Mouse (Mus musculus) stomach, embryonic 15.5 days (tissue): ENCODE measurements around the gene Xrcc4. TPM values are rescaled to one million over a fixed set of nuclear protein-coding genes. Genes with fewer than 3 reads are reported as not detected.

Experiments
- ATAC-seq: fragments of 200-750 bp; cut with Nextera tagmentation; 2 replicates; pipeline ENCODE4 v1.8.0; 2017; ENCODE audit warnings: low read depth, moderate number of reproducible peaks, moderate TSS enrichment; ENCODE audit not compliant: insufficient read depth, low FRiP score
- H3K27ac ChIP-seq: fragments of 300-500 bp; sonication (generic); 2 replicates; pipeline ENCODE4 v1.5.1; 2015; ENCODE audit warnings: mild to moderate bottlenecking, inconsistent platforms
- H3K27me3 ChIP-seq: fragments of 300-500 bp; sonication (generic); replicated peaks from 2 replicates; pipeline ENCODE4 v1.6.1; 2015; ENCODE audit warnings: inconsistent platforms
- H3K36me3 ChIP-seq: fragments of 300-500 bp; sonication (generic); 2 replicates; pipeline ENCODE4 v1.6.1; 2015; ENCODE audit warnings: inconsistent platforms
- H3K4me1 ChIP-seq: fragments of 300-500 bp; sonication (generic); 2 replicates; pipeline ENCODE4 v1.6.1; 2015; ENCODE audit warnings: inconsistent platforms
- H3K4me2 ChIP-seq: fragments of 300-500 bp; sonication (generic); 2 replicates; pipeline ENCODE4 v1.6.1; 2015; ENCODE audit warnings: mild to moderate bottlenecking, inconsistent platforms
- H3K4me3 ChIP-seq: fragments of 300-500 bp; sonication (generic); replicated peaks from 2 replicates; pipeline ENCODE4 v1.5.1; 2015; ENCODE audit warnings: inconsistent platforms
- H3K9ac ChIP-seq: fragments of 300-500 bp; sonication (generic); 2 replicates; pipeline ENCODE4 v1.6.1; 2015; ENCODE audit warnings: inconsistent platforms
- H3K9me3 ChIP-seq: fragments of 300-500 bp; sonication (generic); 2 replicates; pipeline ENCODE4 v1.6.1; 2016; ENCODE audit warnings: inconsistent platforms
- WGBS: fragments of 180-500 bp; shearing (Covaris S2); methylation state at CpG from one replicate; pipeline ENCODE4 v1.1.7; 2015; 5-methylcytosine and 5-hydroxymethylcytosine counted together
- polyA plus RNA-seq: library from polyadenylated mRNA; unstranded; fragments of >200 nt; fragmentation: Nextera tagmentation; extraction: Ambion mirVana; gene quantifications from 2 replicates; pipeline ENCODE4 v1.2.1, GENCODE M21; 2015

Gene Xrcc4
- polyA plus RNA-seq, 1 experiment from 2014 or later = 11.1 TPM

DNA sequence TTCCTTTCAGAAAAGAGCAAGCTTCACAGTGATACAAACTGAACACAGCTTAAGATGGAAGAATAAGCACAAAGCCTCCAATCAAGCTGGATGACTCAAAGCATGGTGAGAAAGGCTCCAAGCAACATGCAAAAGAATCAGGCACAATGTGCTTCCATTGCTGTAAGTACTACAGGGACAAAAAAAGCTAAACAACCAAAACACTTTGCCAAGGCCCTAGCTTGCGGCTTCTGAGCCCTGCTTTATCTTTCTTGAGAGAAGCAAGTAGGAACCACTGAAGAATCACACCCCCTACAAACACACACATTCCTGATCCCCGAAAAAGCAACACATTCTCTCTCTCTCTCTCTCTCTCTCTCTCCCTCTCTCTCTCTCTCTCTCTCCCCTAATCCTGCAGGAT lies 56.9 kb downstream of the Xrcc4 start:
- H3K4me2 ChIP-seq = no peak overlapping the region
- WGBS = 43% methylated on average over 2 of the region's 2 CpGs
- H3K36me3 ChIP-seq = no peaks in the 10 kb centered on the region
- no peak for ATAC-seq
- no peak overlapping the region for H3K27ac ChIP-seq
- no peaks in the 10 kb centered on the region for H3K4me1 ChIP-seq
- no peaks in the 10 kb centered on the region for H3K9me3 ChIP-seq
- no peak overlapping the region for H3K4me3 ChIP-seq
- H3K9ac ChIP-seq = no peak overlapping the region
- no peaks in the 10 kb centered on the region for H3K27me3 ChIP-seq

GRCm38 (mm10) chr13:90030911-90031310 lies 58.5 kb downstream of the Xrcc4 start:
- Histone ChIP-seq H3K27me3 (no peaks in the 10 kb centered on the region), H3K9me3 (no peaks in the 10 kb centered on the region), H3K27ac (no peak overlapping the region), H3K4me2 (no peak overlapping the region), H3K4me3 (no peak overlapping the region), H3K9ac (no peak overlapping the region), H3K4me1 (no peaks in the 10 kb centered on the region), H3K36me3 (no peaks in the 10 kb centered on the region)
- WGBS = 57% methylated on average over 3 of the region's 3 CpGs
- no peak for ATAC-seq

GRCm38 (mm10) chr13:90012620-90013019 lies 76.8 kb downstream of the Xrcc4 start:
- Histone ChIP-seq H3K4me1 (no peaks in the 10 kb centered on the region), H3K9ac (no peak overlapping the region), H3K27ac (no peak overlapping the region), H3K9me3 (no peaks in the 10 kb centered on the region), H3K36me3 (no peaks in the 10 kb centered on the region), H3K4me3 (no peak overlapping the region), H3K27me3 (no peaks in the 10 kb centered on the region), H3K4me2 (no peak overlapping the region)
- 50% methylated on average over 3 of the region's 3 CpGs for WGBS
- no peak for ATAC-seq

- H3K27me3 ChIP-seq = no peaks in the 10 kb centered on the region
- no peak overlapping the region for H3K27ac ChIP-seq
- H3K4me1 ChIP-seq = no peaks in the 10 kb centered on the region
- no peaks in the 10 kb centered on the region for H3K36me3 ChIP-seq
- ATAC-seq = no peak
- no peak overlapping the region for H3K4me3 ChIP-seq
- H3K4me2 ChIP-seq = no peak overlapping the region
- WGBS = 32% methylated on average over 8 of the region's 8 CpGs
- H3K9me3 ChIP-seq = no peaks in the 10 kb centered on the region
- no peak overlapping the region for H3K9ac ChIP-seq
These were observed 77.2 kb downstream of the Xrcc4 start for GRCm38 (mm10) chr13:90012198-90012597.

- Histone ChIP-seq H3K9me3 (no peaks in the 10 kb centered on the region), H3K27me3 (no peaks in the 10 kb centered on the region), H3K36me3 (no peaks in the 10 kb centered on the region), H3K27ac (no peak overlapping the region), H3K4me2 (no peak overlapping the region), H3K9ac (no peak overlapping the region), H3K4me3 (no peak overlapping the region), H3K4me1 (no peaks in the 10 kb centered on the region)
- 66% methylated on average over 8 of the region's 8 CpGs for WGBS
- ATAC-seq = no peak
These were observed 78.3 kb downstream of the Xrcc4 start for GRCm38 (mm10) chr13:90011129-90011528.

DNA sequence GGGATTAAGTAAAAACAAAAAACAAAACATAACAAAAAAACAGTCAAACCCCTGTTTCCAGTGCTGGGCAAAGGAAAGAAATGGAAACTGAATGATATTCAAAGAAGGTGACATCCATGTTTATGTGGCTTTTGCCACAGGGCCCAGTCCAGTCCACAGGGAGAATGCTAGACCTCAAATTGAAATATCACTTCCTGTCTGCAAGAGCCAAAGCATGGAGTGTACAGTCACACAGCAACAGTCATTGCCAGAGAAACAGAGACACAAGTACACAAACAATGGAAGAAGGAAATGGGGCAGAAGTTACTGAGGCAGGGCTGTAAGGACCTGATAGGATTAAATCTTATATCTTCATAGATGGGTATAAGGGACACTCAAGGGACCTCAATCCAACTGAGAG lies 79.6 kb downstream of the Xrcc4 start:
- no peak for ATAC-seq
- Histone ChIP-seq H3K9me3 (no peaks in the 10 kb centered on the region), H3K4me1 (no peaks in the 10 kb centered on the region), H3K36me3 (no peaks in the 10 kb centered on the region), H3K27me3 (no peaks in the 10 kb centered on the region), H3K27ac (no peak overlapping the region), H3K4me2 (no peak overlapping the region), H3K9ac (no peak overlapping the region), H3K4me3 (no peak overlapping the region)

GRCm38 (mm10) chr13:90005561-90005960 lies 83.8 kb downstream of the Xrcc4 start:
- 89% methylated on average over 1 of the region's 1 CpGs for WGBS
- Histone ChIP-seq H3K4me1 (no peaks in the 10 kb centered on the region), H3K9ac (no peak overlapping the region), H3K4me3 (no peak overlapping the region), H3K27ac (no peak overlapping the region), H3K9me3 (no peaks in the 10 kb centered on the region), H3K36me3 (no peaks in the 10 kb centered on the region), H3K4me2 (no peak overlapping the region), H3K27me3 (no peaks in the 10 kb centered on the region)
- ATAC-seq = no peak

GRCm38 (mm10) chr13:89997531-89997930 lies 91.9 kb downstream of the Xrcc4 start:
- Histone ChIP-seq H3K4me3 (no peak overlapping the region), H3K4me1 (no peaks in the 10 kb centered on the region), H3K27me3 (no peaks in the 10 kb centered on the region), H3K27ac (no peak overlapping the region), H3K4me2 (no peak overlapping the region), H3K9ac (no peak overlapping the region), H3K9me3 (no peaks in the 10 kb centered on the region), H3K36me3 (no peaks in the 10 kb centered on the region)
- no peak for ATAC-seq

- H3K4me2 ChIP-seq = no peak overlapping the region
- H3K4me3 ChIP-seq = no peak overlapping the region
- H3K9ac ChIP-seq = no peak overlapping the region
- no peaks in the 10 kb centered on the region for H3K27me3 ChIP-seq
- no peaks in the 10 kb centered on the region for H3K9me3 ChIP-seq
- H3K27ac ChIP-seq = no peak overlapping the region
- no peaks in the 10 kb centered on the region for H3K36me3 ChIP-seq
- H3K4me1 ChIP-seq = no peaks in the 10 kb centered on the region
- ATAC-seq = no peak
- 46% methylated on average over 2 of the region's 2 CpGs for WGBS
These were observed 103.3 kb downstream of the Xrcc4 start for GRCm38 (mm10) chr13:89986087-89986486.

DNA sequence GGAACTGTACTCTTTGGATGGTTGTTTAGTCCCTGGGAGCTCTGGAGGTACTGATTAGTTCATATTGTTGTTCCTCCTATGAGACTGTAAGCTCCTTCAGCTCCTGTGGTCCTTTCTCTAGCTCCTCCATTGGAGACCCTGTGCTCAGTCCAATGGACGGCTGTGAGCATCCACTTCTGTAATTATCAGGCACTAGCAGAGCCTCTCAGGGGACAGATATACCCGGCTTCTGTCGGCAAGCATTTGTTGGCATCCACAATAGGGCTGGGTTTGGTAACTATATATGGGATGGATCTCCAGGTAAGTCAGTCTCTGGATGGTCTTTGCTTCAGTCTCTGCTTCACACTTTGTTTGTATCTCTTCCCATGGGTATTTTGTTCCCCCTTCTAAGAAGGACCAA lies 118.5 kb downstream of the Xrcc4 start:
- no peak overlapping the region for H3K27ac ChIP-seq
- no peaks in the 10 kb centered on the region for H3K27me3 ChIP-seq
- no peak for ATAC-seq
- no peak overlapping the region for H3K4me3 ChIP-seq
- no peaks in the 10 kb centered on the region for H3K9me3 ChIP-seq
- no peaks in the 10 kb centered on the region for H3K36me3 ChIP-seq
- H3K4me1 ChIP-seq = no peaks in the 10 kb centered on the region
- H3K9ac ChIP-seq = no peak overlapping the region
- H3K4me2 ChIP-seq = no peak overlapping the region
- WGBS = 91% methylated on average over 3 of the region's 3 CpGs

- H3K4me3 ChIP-seq = no peak overlapping the region
- no peaks in the 10 kb centered on the region for H3K4me1 ChIP-seq
- no peak for ATAC-seq
- no peak overlapping the region for H3K9ac ChIP-seq
- no peaks in the 10 kb centered on the region for H3K36me3 ChIP-seq
- H3K27me3 ChIP-seq = no peaks in the 10 kb centered on the region
- H3K9me3 ChIP-seq = no peaks in the 10 kb centered on the region
- no peak overlapping the region for H3K27ac ChIP-seq
- H3K4me2 ChIP-seq = no peak overlapping the region
These were observed 120.7 kb downstream of the Xrcc4 start for GRCm38 (mm10) chr13:89968671-89969070.

GRCm38 (mm10) chr13:89944354-89944753 lies 145.1 kb downstream of the Xrcc4 start:
- H3K4me2 ChIP-seq = no peak overlapping the region
- 34% methylated on average over 2 of the region's 2 CpGs for WGBS
- H3K9ac ChIP-seq = no peak overlapping the region
- H3K27me3 ChIP-seq = no peaks in the 10 kb centered on the region
- no peak overlapping the region for H3K27ac ChIP-seq
- no peaks in the 10 kb centered on the region for H3K9me3 ChIP-seq
- H3K36me3 ChIP-seq = no peaks in the 10 kb centered on the region
- ATAC-seq = no peak
- H3K4me1 ChIP-seq = no peaks in the 10 kb centered on the region
- no peak overlapping the region for H3K4me3 ChIP-seq

DNA sequence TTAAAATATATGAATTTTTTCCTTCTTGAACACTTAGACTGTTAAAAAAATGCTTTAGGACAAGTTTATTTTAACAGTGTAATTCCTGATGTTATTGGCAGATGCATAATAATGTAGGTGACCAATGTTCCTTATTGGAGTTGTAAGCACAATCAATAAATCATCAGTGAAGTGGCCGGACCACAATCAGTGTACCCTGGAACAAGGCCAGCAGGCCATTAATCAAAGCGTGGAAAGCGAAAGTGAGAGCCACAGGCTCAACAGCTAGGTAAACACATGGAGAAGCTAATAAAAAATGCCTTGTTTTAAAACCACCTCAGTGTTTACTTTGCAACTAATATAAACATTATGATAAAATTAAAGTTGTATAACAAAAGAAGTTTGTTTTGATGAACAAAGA lies 159.9 kb downstream of the Xrcc4 start:
- Histone ChIP-seq H3K36me3 (no peaks in the 10 kb centered on the region), H3K9me3 (no peaks in the 10 kb centered on the region), H3K27ac (no peak overlapping the region), H3K27me3 (no peaks in the 10 kb centered on the region), H3K4me1 (no peaks in the 10 kb centered on the region), H3K4me2 (no peak overlapping the region), H3K9ac (no peak overlapping the region), H3K4me3 (no peak overlapping the region)
- WGBS = 5% methylated on average over 3 of the region's 3 CpGs
- peak; percentile 68; the same call in 1 of the 2 replicates for ATAC-seq
